Mouse (Mus musculus): ENCODE data around the gene Vwa8.

DNA sequence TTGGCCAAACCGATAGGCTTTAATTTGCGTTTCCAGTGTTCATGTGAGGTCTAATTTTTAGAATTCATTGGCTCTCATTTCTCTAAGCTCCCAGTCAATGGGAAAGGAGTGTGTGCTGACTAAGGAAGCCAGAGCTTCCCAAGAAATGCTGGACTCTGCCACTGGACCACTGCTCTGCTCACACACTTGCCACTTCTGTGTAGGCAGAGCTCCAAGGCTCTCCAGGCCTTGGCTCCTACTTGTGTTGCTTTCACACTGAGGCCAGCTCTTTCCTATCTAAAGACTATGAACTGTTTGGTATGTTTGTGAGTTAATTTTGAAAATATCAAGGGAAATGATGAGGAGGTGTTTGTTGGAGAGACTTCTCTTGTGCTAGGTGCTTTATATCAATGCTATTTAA is 67.8 kb downstream of the Vwa8 start:
- TF ChIP-seq CTCF (IDR thresholded peaks at IDR 0.05; ENCODE audit: low read depth, low read length) (no peak), GATA2 (IDR thresholded peaks at IDR 0.05; ENCODE audit: borderline replicate concordance, low read depth, low read length) (no peak), GATA1 (IDR thresholded peaks at IDR 0.05; ENCODE audit: borderline replicate concordance, low read length) (no peak)
